Mouse (Mus musculus) small intestine, adult 2 months (tissue): Measurements from ENCODE around the gene Nol6. TPM values are rescaled to one million over a fixed set of nuclear protein-coding genes. Genes with fewer than 3 reads are reported as not detected.
"Not testable (repeated sequence)": the region's sequence is repeated elsewhere in the genome, so short reads cannot be mapped to it uniquely, and the experiment has no call there.

ENCODE experiments used
- H3K27ac ChIP-seq: fragments of 200-500 bp; 2 replicates; pipeline ENCODE4 v1.5.1; 2012; ENCODE audit warnings: low read depth, low read length, control low read depth, inconsistent platforms; ENCODE audit not compliant: insufficient read depth
- H3K27me3 ChIP-seq: fragments of 200-500 bp; 2 replicates; pipeline ENCODE4 v1.6.1; 2012; ENCODE audit warnings: mild to moderate bottlenecking, moderate library complexity, low read length, inconsistent platforms; ENCODE audit not compliant: control insufficient read depth, insufficient read depth
- H3K36me3 ChIP-seq: fragments of 200-500 bp; 2 replicates; pipeline ENCODE4 v1.6.1; 2012; ENCODE audit warnings: mild to moderate bottlenecking, low read length, control low read depth, inconsistent platforms; ENCODE audit not compliant: control insufficient read depth, insufficient read depth
- H3K4me1 ChIP-seq: fragments of 200-500 bp; 2 replicates; pipeline ENCODE4 v1.6.1; 2012; ENCODE audit warnings: low read length, inconsistent platforms, mixed read lengths; ENCODE audit not compliant: control insufficient read depth, insufficient read depth, insufficient read length
- H3K4me3 ChIP-seq: fragments of 200-500 bp; 2 replicates; pipeline ENCODE4 v1.5.1; 2012; ENCODE audit warnings: low read depth, mild to moderate bottlenecking, control low read depth, inconsistent platforms, low read length, moderate library complexity
- CTCF ChIP-seq: fragments of 200-500 bp; IDR thresholded peaks from 2 replicates; pipeline ENCODE4 v1.5.1; 2012; ENCODE audit warnings: low read depth, mild to moderate bottlenecking, control low read depth, inconsistent platforms, low read length, moderate library complexity, mixed read lengths; ENCODE audit not compliant: insufficient replicate concordance, insufficient read length; ENCODE audit errors: extremely low read depth
- POLR2A ChIP-seq: fragments of 200-500 bp; IDR thresholded peaks from 2 replicates; pipeline ENCODE4 v1.6.1; 2012; ENCODE audit warnings: low read depth, mild to moderate bottlenecking, control low read depth, inconsistent platforms, low read length, moderate library complexity
- WGBS: fragments of 180-500 bp; shearing (Covaris S2); methylation state at CpG from one replicate; pipeline ENCODE4 v1.1.7; 2018; 5-methylcytosine and 5-hydroxymethylcytosine counted together
- polyA plus RNA-seq: library from polyadenylated mRNA; depleted of rRNA; stranded (reverse); fragments of >200 nt; gene quantifications from 2 replicates; pipeline ENCODE4 v1.2.3, GENCODE M21; 2012

Nol6 gene
- polyA plus RNA-seq, 1 experiment = 16.6 TPM

GRCm38 (mm10) chr4:41094361-41094760 lies 29.9 kb downstream of the Nol6 start:
- no peaks in the 10 kb centered on the region; the same call in 1 of the 2 replicates for H3K27me3 ChIP-seq
- 22% methylated on average over 9 of the region's 9 CpGs for WGBS
- no peak for TF ChIP-seq CTCF
- no peak for TF ChIP-seq POLR2A
- peak overlapping the region; percentile 42 for H3K27ac ChIP-seq
- no peaks in the 10 kb centered on the region for H3K36me3 ChIP-seq
- H3K4me3 ChIP-seq = peak overlapping the region; percentile 27
- peaks cover 35% of the 10 kb centered on the region for H3K4me1 ChIP-seq

GRCm38 (mm10) chr4:41092958-41093357 lies 31.3 kb downstream of the Nol6 start:
- Histone ChIP-seq H3K4me1 (peaks cover 32% of the 10 kb centered on the region), H3K36me3 (no peaks in the 10 kb centered on the region), H3K27me3 (no peaks in the 10 kb centered on the region; the same call in 1 of the 2 replicates), H3K4me3 (no peak overlapping the region), H3K27ac (no peak overlapping the region)
- 54% methylated on average over 1 of the region's 1 CpGs for WGBS
- TF ChIP-seq POLR2A (no peak), CTCF (no peak)

- H3K4me1 ChIP-seq = peaks cover 27% of the 10 kb centered on the region
- H3K4me3 ChIP-seq = no peak overlapping the region
- no peak overlapping the region for H3K27ac ChIP-seq
- 17% methylated on average over 3 of the region's 3 CpGs for WGBS
- no peaks in the 10 kb centered on the region for H3K27me3 ChIP-seq
- TF ChIP-seq CTCF (no peak), POLR2A (no peak)
- H3K36me3 ChIP-seq = no peaks in the 10 kb centered on the region
These were observed 32.9 kb downstream of the Nol6 start for GRCm38 (mm10) chr4:41091391-41091790.

DNA sequence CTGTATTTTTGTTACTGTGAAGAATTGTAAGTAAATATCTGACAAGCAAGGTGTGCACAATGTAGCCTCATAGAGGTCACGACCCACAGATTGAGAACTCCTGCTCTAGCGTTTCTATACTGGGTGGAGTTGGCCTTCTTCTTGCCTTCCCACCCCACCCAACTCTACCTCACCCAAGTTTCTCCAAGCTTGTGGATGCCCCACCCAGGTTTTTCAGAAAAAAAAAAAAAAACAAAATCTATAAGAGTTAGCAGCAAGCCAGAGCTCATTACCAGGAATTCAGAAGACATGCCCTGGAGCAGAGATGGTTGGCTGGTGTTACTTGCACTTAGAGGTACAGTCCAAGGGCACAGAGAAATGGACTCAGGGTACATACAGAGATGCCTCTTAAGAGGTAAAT lies 34.5 kb downstream of the Nol6 start:
- 36% methylated on average over 2 of the region's 2 CpGs for WGBS
- Histone ChIP-seq H3K27ac (no peak overlapping the region), H3K27me3 (no peaks in the 10 kb centered on the region)

DNA sequence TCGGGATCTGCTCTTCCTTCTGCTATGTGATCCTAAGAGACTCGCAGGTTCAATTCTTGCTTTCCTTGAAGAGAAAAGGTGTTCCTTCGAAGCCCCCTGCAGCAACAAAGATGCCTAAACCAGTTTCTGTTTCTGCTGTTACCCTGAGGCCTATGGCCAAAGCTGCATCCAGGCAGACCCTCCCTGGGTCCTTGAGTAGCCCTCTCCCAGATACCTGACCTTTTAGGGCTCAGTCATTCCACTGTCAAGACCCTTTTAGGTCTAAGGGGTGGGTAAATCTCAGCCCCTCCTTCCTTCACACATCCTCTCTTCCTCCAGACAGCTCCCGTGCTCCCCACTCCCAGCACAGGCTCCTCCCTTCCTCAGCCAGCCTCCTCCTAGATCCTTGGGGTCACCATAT lies 35.1 kb downstream of the Nol6 start:
- H3K27me3 ChIP-seq = no peaks in the 10 kb centered on the region
- peaks cover 10% of the 10 kb centered on the region for H3K4me1 ChIP-seq
- no peak overlapping the region for H3K4me3 ChIP-seq
- no peaks in the 10 kb centered on the region for H3K36me3 ChIP-seq
- TF ChIP-seq POLR2A (no peak), CTCF (no peak)
- WGBS = 75% methylated on average over 4 of the region's 4 CpGs
- no peak overlapping the region for H3K27ac ChIP-seq

More for the DNA sequence above, 34.5 kb downstream of the Nol6 start:
- Histone ChIP-seq H3K4me1 (peaks cover 12% of the 10 kb centered on the region), H3K4me3 (no peak overlapping the region), H3K36me3 (no peaks in the 10 kb centered on the region)
- TF ChIP-seq CTCF (no peak), POLR2A (no peak)

DNA sequence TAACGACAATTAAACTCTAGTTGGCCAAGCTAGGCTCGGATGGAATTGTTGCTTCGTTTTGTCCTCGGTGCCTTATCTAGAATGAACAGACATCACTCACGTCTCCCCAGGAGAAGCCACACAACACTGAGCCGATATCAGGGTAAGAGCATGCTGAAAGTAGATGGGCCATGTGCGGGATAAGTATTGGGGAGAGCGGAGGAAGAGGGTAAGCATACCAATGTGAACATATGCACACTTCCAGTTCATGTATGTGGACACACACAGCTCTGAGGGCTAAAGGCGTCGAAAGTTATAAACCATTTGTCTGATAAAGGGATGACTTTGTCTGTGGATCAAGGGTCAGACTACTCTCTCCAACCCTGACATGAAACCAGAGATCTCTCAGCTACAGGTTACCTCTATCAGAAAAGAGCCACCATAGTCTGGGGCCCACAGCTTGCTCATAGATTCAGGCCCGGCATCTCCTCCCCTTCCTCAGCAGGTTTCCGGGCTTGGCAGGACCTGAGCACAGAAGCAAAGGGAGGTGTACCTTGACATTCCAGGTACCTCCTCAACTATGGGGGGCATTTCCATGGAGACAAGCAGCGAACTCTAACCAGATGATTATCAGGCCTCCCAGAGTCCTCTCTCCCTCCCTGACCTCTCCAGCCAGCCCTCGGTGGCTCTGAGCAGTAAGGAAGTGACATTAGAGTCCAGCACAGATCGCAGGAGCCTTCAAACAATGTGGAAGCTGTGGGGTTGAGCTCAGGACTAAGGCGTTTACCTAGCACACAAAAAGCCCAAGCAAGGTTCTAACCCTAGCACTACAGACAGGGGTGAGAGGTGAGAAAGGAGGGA lies 36.6 kb downstream of the Nol6 start:
- Histone ChIP-seq H3K27me3 (no peaks in the 10 kb centered on the region), H3K4me3 (no peak overlapping the region), H3K4me1 (peaks cover 3% of the 10 kb centered on the region; the same call in 1 of the 2 replicates), H3K36me3 (no peaks in the 10 kb centered on the region), H3K27ac (no peak overlapping the region)
- WGBS = 65% methylated on average over 16 of the region's 16 CpGs
- TF ChIP-seq POLR2A = no peak

DNA sequence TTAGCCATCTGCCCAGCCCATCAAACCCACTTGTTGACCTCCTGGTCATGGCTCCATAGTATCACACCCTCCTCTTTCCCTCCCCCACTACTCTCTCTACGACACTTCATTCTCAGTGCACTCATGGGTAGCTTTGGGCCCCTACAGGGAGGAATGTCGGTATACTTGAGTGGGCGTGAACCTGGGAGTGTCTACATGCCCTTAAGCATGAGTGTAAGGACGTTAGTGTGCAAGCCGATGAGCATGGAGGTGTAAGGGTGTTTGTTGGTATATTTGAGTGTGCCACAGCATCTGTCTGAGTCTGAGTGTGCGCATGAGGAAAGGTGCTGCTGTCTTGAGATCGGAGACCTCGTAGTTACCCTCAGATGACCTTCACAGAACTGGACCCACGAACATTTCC lies 37.3 kb downstream of the Nol6 start:
- H3K27ac ChIP-seq = no peak overlapping the region
- H3K27me3 ChIP-seq = no peaks in the 10 kb centered on the region
- peaks cover 3% of the 10 kb centered on the region; the same call in 1 of the 2 replicates for H3K4me1 ChIP-seq
- no peaks in the 10 kb centered on the region for H3K36me3 ChIP-seq
- H3K4me3 ChIP-seq = no peak overlapping the region
- WGBS = 60% methylated on average over 9 of the region's 9 CpGs
- TF ChIP-seq POLR2A = no peak
- no peak for TF ChIP-seq CTCF

DNA sequence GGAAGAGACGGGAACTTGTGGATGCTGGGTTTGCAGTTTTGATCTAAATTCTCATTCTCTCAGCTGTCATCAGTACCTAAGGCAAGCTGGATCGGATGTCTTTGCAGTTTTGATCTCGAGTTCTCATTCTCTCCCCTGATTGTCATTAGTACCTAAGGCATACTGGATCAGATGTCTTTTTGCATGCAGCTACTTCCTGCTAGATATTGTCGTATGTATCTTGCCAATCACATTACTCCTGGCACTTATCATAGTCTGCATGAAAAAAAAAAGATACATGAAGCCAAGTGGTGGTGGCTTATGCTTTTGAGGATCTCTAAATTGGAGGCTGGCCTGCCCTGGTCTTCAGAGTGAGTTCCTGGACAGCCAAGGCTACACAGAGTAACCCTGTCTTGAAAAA lies 39.4 kb downstream of the Nol6 start:
- no peaks in the 10 kb centered on the region for H3K36me3 ChIP-seq
- H3K4me3 ChIP-seq = no peak overlapping the region
- TF ChIP-seq CTCF = no peak
- no peak for TF ChIP-seq POLR2A
- no peak overlapping the region for H3K27ac ChIP-seq
- H3K4me1 ChIP-seq = peaks cover 3% of the 10 kb centered on the region; the same call in 1 of the 2 replicates
- no peaks in the 10 kb centered on the region for H3K27me3 ChIP-seq
- 69% methylated on average over 4 of the region's 4 CpGs for WGBS

- not testable (repeated sequence) for H3K27ac ChIP-seq, H3K27me3 ChIP-seq, H3K4me1 ChIP-seq, H3K4me3 ChIP-seq, H3K36me3 ChIP-seq
- 41% methylated on average over 4 of the region's 4 CpGs for WGBS
These were observed 41.5 kb downstream of the Nol6 start for GRCm38 (mm10) chr4:41082803-41083202.
